Mouse (Mus musculus): ENCODE measurements around the gene Cpt1a. TPM values are rescaled to one million over a fixed set of nuclear protein-coding genes. Genes with fewer than 3 reads are reported as not detected.

Cpt1a gene
- polyA plus RNA-seq, 1 experiment from 2014 or later: 30.8 TPM

DNA sequence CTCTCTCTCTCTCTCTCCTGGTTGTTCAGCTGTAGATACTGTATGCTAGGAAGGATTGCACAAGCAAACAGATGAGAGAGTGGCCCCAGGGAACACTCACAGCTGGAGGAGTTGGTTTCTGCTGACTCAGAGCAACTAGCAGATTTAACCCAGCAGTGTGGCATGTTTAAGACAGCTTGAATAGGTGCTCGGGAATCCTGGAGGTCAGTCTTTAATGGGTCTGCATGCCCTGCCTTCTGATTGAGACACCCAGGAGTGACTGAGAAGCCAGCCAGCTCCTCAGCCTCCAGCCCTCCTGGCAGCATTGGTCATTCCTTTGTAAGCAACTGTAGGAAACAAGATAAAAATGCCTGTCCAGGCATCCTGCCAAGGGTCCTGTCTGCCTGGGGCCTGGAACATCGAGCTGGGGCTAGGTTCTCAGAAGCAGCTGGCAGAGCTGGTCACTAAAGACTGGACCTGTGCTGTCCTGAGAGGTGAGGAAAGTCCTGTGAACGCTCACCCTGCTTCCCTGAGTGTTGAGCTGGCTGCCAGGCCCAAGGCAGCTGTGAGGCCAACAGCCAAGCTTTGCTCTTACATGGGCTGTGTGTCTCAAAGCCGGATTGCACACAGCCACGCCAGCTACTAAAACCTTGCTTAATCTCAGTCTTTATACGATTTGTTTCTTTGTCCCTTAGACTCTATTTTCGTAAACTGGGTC is 31.4 kb downstream of the Cpt1a start:
- Histone ChIP-seq H3K27ac (ENCODE audit: low read length) (peak overlapping the region; percentile 34), H3K9me3 (replicated peaks; ENCODE audit: control insufficient read depth, low read length) (no peaks in the 10 kb centered on the region), H3K4me1 (ENCODE audit: control insufficient read depth, insufficient read depth, low read length) (0 out of 2 replicates have a peak, but pooled peaks cover 2% of the 10 kb centered on the region), H3K27me3 (ENCODE audit: control insufficient read depth, insufficient read depth, low read length) (no peaks in the 10 kb centered on the region), H3K4me3 (replicated peaks; ENCODE audit: low read length) (no peak overlapping the region), H3K4me2 (ENCODE audit: low read depth, low read length) (no peak overlapping the region), H3K36me3 (ENCODE audit: control insufficient read depth, insufficient read depth, low read length) (peaks cover 18% of the 10 kb centered on the region), H3K9ac (ENCODE audit: low read length) (no peak overlapping the region)
- 47% methylated on average over 7 of the region's 7 CpGs for WGBS
- ATAC-seq (ENCODE audit: insufficient read depth, low FRiP score): 0 out of 2 replicates have a peak, but pooled peaks have one; percentile 30

- H3K9me3 ChIP-seq (replicated peaks; ENCODE audit: control insufficient read depth, low read length): no peaks in the 10 kb centered on the region
- H3K27me3 ChIP-seq (ENCODE audit: control insufficient read depth, insufficient read depth, low read length): no peaks in the 10 kb centered on the region
- no peak overlapping the region for H3K27ac ChIP-seq (ENCODE audit: low read length)
- H3K9ac ChIP-seq (ENCODE audit: low read length): no peak overlapping the region
- peaks cover 16% of the 10 kb centered on the region for H3K36me3 ChIP-seq (ENCODE audit: control insufficient read depth, insufficient read depth, low read length)
- no peak for ATAC-seq (ENCODE audit: insufficient read depth, low FRiP score)
- H3K4me1 ChIP-seq (ENCODE audit: control insufficient read depth, insufficient read depth, low read length): 0 out of 2 replicates have a peak, but pooled peaks cover 2% of the 10 kb centered on the region
- H3K4me2 ChIP-seq (ENCODE audit: low read depth, low read length): no peak overlapping the region
- 67% methylated on average over 5 of the region's 5 CpGs for WGBS
- no peak overlapping the region for H3K4me3 ChIP-seq (replicated peaks; ENCODE audit: low read length)
Observed at GRCm38 (mm10) chr19:3355096-3355495, 33.0 kb downstream of the Cpt1a start.

DNA sequence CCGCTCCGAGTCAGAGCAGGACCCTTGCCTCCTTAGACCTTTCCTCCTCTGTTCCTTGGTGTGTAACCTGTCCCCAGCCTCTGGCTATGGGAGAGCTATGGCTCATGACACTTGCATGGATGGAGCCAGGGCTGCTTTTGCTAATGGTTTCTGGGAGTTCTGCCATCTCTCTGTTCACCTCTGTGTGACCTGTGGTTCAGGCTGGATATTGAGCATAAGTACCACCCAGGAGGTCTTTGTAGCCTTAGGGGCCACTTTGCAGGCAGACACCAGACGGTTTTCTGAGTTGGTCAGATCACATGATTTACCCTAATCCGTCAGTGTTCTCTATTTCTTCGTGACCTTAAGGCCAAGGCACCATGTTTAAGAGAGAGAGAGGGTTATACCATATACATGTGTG is 34.4 kb downstream of the Cpt1a start:
- Histone ChIP-seq H3K36me3 (ENCODE audit: control insufficient read depth, insufficient read depth, low read length) (peaks cover 16% of the 10 kb centered on the region), H3K4me3 (replicated peaks; ENCODE audit: low read length) (no peak overlapping the region), H3K9me3 (replicated peaks; ENCODE audit: control insufficient read depth, low read length) (no peaks in the 10 kb centered on the region), H3K9ac (ENCODE audit: low read length) (no peak overlapping the region), H3K27ac (ENCODE audit: low read length) (no peak overlapping the region), H3K4me1 (ENCODE audit: control insufficient read depth, insufficient read depth, low read length) (0 out of 2 replicates have a peak, but pooled peaks cover 2% of the 10 kb centered on the region), H3K4me2 (ENCODE audit: low read depth, low read length) (no peak overlapping the region), H3K27me3 (ENCODE audit: control insufficient read depth, insufficient read depth, low read length) (no peaks in the 10 kb centered on the region)
- no peak for ATAC-seq (ENCODE audit: insufficient read depth, low FRiP score)
- 75% methylated on average over 5 of the region's 5 CpGs for WGBS

- H3K9ac ChIP-seq (ENCODE audit: low read length): no peak overlapping the region
- H3K9me3 ChIP-seq (replicated peaks; ENCODE audit: control insufficient read depth, low read length): no peaks in the 10 kb centered on the region
- H3K4me1 ChIP-seq (ENCODE audit: control insufficient read depth, insufficient read depth, low read length): 0 out of 2 replicates have a peak, but pooled peaks cover 2% of the 10 kb centered on the region
- peaks cover 16% of the 10 kb centered on the region for H3K36me3 ChIP-seq (ENCODE audit: control insufficient read depth, insufficient read depth, low read length)
- H3K4me3 ChIP-seq (replicated peaks; ENCODE audit: low read length): no peak overlapping the region
- H3K27me3 ChIP-seq (ENCODE audit: control insufficient read depth, insufficient read depth, low read length): no peaks in the 10 kb centered on the region
- H3K4me2 ChIP-seq (ENCODE audit: low read depth, low read length): no peak overlapping the region
- H3K27ac ChIP-seq (ENCODE audit: low read length): no peak overlapping the region
- 82% methylated on average over 4 of the region's 4 CpGs for WGBS
- no peak for ATAC-seq (ENCODE audit: insufficient read depth, low FRiP score)
Observed at GRCm38 (mm10) chr19:3357620-3358019, 35.5 kb downstream of the Cpt1a start.

- WGBS: 84% methylated on average over 13 of the region's 13 CpGs
- Histone ChIP-seq H3K4me1 (ENCODE audit: control insufficient read depth, insufficient read depth, low read length) (no peaks in the 10 kb centered on the region), H3K4me2 (ENCODE audit: low read depth, low read length) (no peak overlapping the region), H3K27me3 (ENCODE audit: control insufficient read depth, insufficient read depth, low read length) (no peaks in the 10 kb centered on the region), H3K36me3 (ENCODE audit: control insufficient read depth, insufficient read depth, low read length) (peaks cover 24% of the 10 kb centered on the region), H3K9me3 (replicated peaks; ENCODE audit: control insufficient read depth, low read length) (no peaks in the 10 kb centered on the region), H3K4me3 (replicated peaks; ENCODE audit: low read length) (no peak overlapping the region), H3K27ac (ENCODE audit: low read length) (no peak overlapping the region), H3K9ac (ENCODE audit: low read length) (no peak overlapping the region)
- ATAC-seq (ENCODE audit: insufficient read depth, low FRiP score): no peak
Observed at GRCm38 (mm10) chr19:3359841-3360588, 37.9 kb downstream of the Cpt1a start.

GRCm38 (mm10) chr19:3363510-3363909 is 41.4 kb downstream of the Cpt1a start:
- Histone ChIP-seq H3K4me3 (replicated peaks; ENCODE audit: low read length) (no peak overlapping the region), H3K36me3 (ENCODE audit: control insufficient read depth, insufficient read depth, low read length) (peaks cover 25% of the 10 kb centered on the region), H3K27me3 (ENCODE audit: control insufficient read depth, insufficient read depth, low read length) (no peaks in the 10 kb centered on the region), H3K9ac (ENCODE audit: low read length) (no peak overlapping the region), H3K27ac (ENCODE audit: low read length) (no peak overlapping the region), H3K9me3 (replicated peaks; ENCODE audit: control insufficient read depth, low read length) (no peaks in the 10 kb centered on the region), H3K4me2 (ENCODE audit: low read depth, low read length) (no peak overlapping the region), H3K4me1 (ENCODE audit: control insufficient read depth, insufficient read depth, low read length) (no peaks in the 10 kb centered on the region)
- WGBS: 85% methylated on average over 4 of the region's 4 CpGs
- ATAC-seq (ENCODE audit: insufficient read depth, low FRiP score): no peak

GRCm38 (mm10) chr19:3365089-3365488 is 43.0 kb downstream of the Cpt1a start:
- H3K4me3 ChIP-seq (replicated peaks; ENCODE audit: low read length): no peak overlapping the region
- H3K27ac ChIP-seq (ENCODE audit: low read length): no peak overlapping the region
- no peak overlapping the region for H3K9ac ChIP-seq (ENCODE audit: low read length)
- no peak overlapping the region for H3K4me2 ChIP-seq (ENCODE audit: low read depth, low read length)
- 97% methylated on average over 3 of the region's 3 CpGs for WGBS
- no peaks in the 10 kb centered on the region for H3K4me1 ChIP-seq (ENCODE audit: control insufficient read depth, insufficient read depth, low read length)
- ATAC-seq (ENCODE audit: insufficient read depth, low FRiP score): no peak
- peaks cover 22% of the 10 kb centered on the region for H3K36me3 ChIP-seq (ENCODE audit: control insufficient read depth, insufficient read depth, low read length)
- no peaks in the 10 kb centered on the region for H3K9me3 ChIP-seq (replicated peaks; ENCODE audit: control insufficient read depth, low read length)
- H3K27me3 ChIP-seq (ENCODE audit: control insufficient read depth, insufficient read depth, low read length): no peaks in the 10 kb centered on the region

DNA sequence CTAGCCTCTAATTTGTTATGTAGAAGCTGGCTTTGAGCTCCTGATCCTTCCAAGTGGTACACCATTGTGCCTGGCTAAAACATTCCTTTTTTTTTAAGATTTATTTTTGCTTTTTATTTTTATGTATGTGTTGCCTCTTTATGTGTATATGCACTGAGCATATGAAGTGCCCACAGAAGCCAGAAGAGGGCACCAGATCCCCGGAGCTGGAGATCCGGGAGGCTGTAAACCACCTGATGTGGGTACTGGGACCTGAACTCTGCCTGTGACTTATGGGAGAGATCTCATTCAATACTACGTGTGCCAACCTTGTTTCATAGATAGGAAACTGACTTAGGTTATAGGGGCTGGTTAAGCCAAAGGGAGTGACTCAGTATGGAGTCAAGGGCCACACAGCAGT is 46.1 kb downstream of the Cpt1a start:
- Histone ChIP-seq H3K27me3 (ENCODE audit: control insufficient read depth, insufficient read depth, low read length) (no peaks in the 10 kb centered on the region), H3K9me3 (replicated peaks; ENCODE audit: control insufficient read depth, low read length) (no peaks in the 10 kb centered on the region), H3K27ac (ENCODE audit: low read length) (no peak overlapping the region), H3K4me1 (ENCODE audit: control insufficient read depth, insufficient read depth, low read length) (no peaks in the 10 kb centered on the region), H3K4me3 (replicated peaks; ENCODE audit: low read length) (no peak overlapping the region), H3K9ac (ENCODE audit: low read length) (no peak overlapping the region), H3K4me2 (ENCODE audit: low read depth, low read length) (no peak overlapping the region), H3K36me3 (ENCODE audit: control insufficient read depth, insufficient read depth, low read length) (peaks cover 22% of the 10 kb centered on the region)
- 92% methylated on average over 3 of the region's 3 CpGs for WGBS
- ATAC-seq (ENCODE audit: insufficient read depth, low FRiP score): no peak

DNA sequence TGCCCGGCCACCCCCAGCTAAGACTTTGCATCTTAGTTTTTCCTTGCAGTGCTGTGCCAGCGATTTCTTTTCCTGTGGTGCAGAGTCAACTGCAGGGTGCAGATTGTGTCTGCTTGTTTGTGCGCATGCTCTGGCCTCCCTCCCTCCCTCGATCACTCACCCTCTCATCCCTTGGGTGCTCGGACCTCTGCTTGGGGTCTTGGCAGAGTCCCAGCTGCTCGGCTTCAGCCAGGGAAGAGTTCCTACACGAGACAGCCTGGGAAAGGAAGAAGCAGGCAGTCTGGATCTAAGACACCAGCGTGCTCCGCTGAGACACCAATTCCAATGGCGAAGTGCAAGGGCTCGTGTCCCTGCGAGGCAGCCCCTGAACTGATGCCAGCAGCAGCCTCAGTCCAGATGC is 51.2 kb downstream of the Cpt1a start:
- H3K27me3 ChIP-seq (ENCODE audit: control insufficient read depth, insufficient read depth, low read length): no peaks in the 10 kb centered on the region
- H3K4me2 ChIP-seq (ENCODE audit: low read depth, low read length): no peak overlapping the region
- no peak overlapping the region for H3K27ac ChIP-seq (ENCODE audit: low read length)
- 60% methylated on average over 12 of the region's 12 CpGs for WGBS
- peaks cover 14% of the 10 kb centered on the region for H3K36me3 ChIP-seq (ENCODE audit: control insufficient read depth, insufficient read depth, low read length)
- H3K9ac ChIP-seq (ENCODE audit: low read length): no peak overlapping the region
- no peaks in the 10 kb centered on the region for H3K4me1 ChIP-seq (ENCODE audit: control insufficient read depth, insufficient read depth, low read length)
- no peak for ATAC-seq (ENCODE audit: insufficient read depth, low FRiP score)
- H3K4me3 ChIP-seq (replicated peaks; ENCODE audit: low read length): no peak overlapping the region
- no peaks in the 10 kb centered on the region for H3K9me3 ChIP-seq (replicated peaks; ENCODE audit: control insufficient read depth, low read length)

All from stomach, embryonic 16.5 days (tissue).